Mouse (Mus musculus) right cerebral cortex, postnatal 25 days (tissue): ENCODE measurements at regions not wholly inside any gene's neighbourhood (a gene's known extent, or its start where the extent isn't known, plus 50 kb on each side); places are given as distances from the start of the nearest gene placed in this dataset.

Experiments used
- DNase-seq: peaks from one replicate; pipeline ENCODE4 v3.0.0; 2022

GRCm38 (mm10) chr6:117332641-117333040, 164.3 kb downstream of the Cxcl12 start:
- no peak for DNase-seq

GRCm38 (mm10) chr6:117342123-117342522, 173.8 kb downstream of the Cxcl12 start:
- no peak for DNase-seq

DNA sequence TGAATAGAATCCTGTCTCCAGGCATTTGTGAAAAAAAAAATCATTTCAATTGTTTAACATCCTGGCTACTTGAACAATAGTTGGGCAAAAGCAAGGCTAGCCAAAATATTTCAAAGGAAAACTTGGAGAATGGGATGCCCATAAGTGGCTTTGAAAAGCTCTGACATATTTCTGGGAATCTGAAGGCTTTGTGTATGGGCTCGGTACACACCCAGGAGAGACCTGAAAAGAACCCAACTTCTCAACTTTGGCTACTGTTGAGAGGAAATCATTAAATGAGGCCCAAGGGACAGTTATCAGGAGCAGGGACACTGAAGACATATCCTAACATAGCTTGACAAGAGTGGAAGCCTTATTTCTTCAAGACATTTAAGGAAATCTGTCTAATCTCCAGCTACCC, 179.0 kb downstream of the Cxcl12 start:
- no peak for DNase-seq

DNA sequence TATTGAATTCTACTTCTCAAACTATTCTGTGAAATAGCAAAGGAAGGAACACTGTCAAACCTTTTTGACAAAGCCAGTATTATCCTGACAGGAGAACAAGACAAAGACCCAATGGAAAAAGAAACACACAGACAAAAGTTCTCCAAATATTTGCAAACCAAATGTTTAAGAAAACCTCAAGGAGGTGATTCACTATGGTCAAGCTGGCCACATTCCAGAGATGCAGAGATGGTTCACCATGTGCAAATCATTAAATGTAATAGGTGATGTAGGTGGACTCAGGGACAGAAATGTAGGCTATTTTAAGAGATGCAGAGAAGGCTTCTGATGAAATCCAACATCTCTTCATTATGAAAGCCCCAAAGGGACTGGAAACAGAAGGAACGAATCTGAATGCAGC, 183.5 kb downstream of the Cxcl12 start:
- no peak for DNase-seq

- DNase-seq = no peak
These were observed 184.8 kb downstream of the Cxcl12 start for GRCm38 (mm10) chr6:117353091-117353490.

DNA sequence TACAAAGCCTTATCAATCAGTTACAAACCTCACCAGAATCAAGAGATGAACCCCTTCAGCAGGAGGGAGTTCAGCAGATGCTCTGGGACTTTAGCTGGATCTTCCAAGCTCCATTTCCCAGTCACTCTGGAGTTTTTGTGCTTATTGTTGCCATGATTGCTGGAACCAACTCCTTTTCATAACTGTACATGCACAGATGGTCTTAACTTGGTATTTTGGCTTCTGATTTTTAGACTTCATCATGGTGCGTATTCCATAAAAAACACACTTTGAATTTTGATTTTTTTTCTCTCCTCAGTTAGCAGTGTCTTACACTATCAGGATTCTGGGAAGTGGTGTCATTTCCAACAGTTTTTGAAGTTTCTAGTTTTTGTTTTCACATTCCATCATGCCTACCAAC, 187.8 kb downstream of the Cxcl12 start:
- no peak for DNase-seq

DNA sequence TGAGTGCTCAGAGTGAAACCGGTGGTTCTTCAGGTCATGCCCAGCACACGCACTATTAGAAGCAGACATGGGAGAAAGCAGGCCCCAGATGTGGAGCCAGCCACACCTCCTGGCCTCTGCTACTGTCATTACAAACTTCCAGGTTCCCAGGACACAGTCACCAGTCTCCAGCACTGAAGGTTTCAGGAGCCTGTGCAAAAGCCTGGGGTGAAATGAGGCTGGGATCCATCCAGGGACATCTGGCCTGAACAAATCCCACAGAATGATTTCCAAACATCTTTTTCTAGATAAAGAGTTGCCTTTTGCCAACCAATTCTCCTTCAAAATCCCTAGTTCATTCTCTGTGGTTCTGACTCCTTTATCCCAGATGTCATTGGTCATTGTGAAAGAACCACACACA, 191.1 kb downstream of the Cxcl12 start:
- DNase-seq = no peak

DNA sequence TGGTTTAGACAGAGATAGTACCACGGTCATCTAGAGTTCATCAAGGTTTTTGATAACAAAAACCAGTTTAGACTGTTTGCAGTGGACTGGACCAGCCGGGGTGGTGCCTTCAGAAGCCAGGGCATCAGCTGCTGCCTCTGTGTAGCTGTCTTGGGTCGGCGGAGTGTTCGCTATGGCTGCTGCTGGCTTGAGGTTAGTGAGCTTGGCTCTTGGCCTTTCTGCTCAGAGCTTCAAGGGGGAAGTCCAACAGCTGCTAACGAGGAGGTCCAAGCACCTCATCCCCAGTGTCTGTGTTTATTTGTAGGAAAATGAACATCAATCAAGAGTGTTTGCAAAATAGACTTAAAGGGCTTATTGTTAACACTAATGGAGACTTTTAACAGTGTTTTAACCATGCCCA, 198.2 kb downstream of the Cxcl12 start:
- no peak for DNase-seq

DNA sequence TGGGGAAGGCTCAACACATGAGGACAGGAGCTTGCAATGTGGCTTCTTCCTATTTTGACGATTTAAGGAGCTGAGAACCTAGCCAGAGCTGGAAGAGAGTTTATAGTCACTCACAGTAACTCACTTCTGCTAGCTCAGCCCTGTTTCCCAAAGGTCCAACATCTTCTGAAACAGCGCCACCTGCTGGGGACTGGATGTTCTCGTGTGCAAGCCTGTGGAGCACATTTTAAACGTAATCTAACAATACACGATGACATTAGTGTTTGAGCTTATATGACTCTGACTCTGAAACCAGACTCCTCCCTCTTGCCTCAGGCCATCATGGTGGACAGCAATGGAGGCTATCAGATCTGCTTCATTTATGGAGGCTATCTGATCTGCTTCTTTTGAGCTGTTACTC, 207.7 kb downstream of the Cxcl12 start:
- DNase-seq = no peak

- no peak for DNase-seq
These were observed 211.6 kb downstream of the Cxcl12 start for GRCm38 (mm10) chr6:117379904-117380303.

- DNase-seq = no peak
These were observed 222.0 kb downstream of the Cxcl12 start for GRCm38 (mm10) chr6:117390233-117390848.

GRCm38 (mm10) chr6:117393480-117393879, 225.1 kb downstream of the Cxcl12 start:
- no peak for DNase-seq

DNA sequence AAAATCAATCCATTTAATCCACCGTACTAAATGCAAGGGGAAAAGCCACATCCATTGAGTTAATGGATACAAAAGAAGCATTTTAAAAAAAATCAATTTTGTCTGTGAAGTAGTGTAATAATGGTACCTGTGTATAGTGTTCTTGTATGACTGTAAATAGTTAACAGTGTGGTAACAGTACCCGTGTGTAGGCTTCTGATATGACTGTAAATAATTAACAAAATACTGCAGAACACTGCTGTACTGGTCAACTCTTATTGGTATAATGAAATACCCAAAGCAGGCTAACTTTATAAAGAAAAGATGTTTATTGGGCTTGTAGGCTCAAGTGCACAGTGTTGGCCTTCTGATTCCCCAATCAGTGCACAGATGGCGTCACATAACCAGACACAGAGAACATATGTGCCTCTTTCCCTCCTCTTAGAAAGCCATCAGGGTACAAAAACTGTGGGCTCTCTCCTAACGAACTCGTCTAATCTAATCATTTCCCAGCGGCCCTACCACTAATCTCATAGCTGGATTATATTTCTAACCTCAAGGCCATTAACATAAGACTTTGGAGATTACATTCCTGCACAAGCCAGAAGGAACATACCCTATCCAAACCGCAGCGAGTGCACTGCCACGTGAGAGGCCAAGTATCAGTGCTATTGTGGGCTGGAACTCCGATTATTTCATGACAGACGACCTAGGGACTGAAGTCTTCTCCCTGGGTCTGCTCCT, 237.4 kb downstream of the Cxcl12 start:
- DNase-seq = no peak

DNA sequence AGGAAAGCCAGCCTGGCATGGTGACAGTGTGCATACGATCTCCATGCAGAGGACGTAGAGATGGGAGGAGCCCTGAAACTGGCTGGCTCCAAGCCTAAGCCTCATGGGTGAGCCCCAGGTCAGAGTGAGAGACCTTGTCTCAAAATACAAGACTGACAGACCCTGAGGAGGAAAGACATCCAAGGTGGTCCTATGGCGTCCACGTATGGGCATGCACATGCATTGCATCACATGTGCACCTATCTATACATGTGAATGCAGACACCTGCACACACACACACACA, 237.9 kb downstream of the Cxcl12 start:
- DNase-seq = no peak

- DNase-seq = no peak
These were observed 238.4 kb downstream of the Cxcl12 start for GRCm38 (mm10) chr6:117406757-117407156.

DNA sequence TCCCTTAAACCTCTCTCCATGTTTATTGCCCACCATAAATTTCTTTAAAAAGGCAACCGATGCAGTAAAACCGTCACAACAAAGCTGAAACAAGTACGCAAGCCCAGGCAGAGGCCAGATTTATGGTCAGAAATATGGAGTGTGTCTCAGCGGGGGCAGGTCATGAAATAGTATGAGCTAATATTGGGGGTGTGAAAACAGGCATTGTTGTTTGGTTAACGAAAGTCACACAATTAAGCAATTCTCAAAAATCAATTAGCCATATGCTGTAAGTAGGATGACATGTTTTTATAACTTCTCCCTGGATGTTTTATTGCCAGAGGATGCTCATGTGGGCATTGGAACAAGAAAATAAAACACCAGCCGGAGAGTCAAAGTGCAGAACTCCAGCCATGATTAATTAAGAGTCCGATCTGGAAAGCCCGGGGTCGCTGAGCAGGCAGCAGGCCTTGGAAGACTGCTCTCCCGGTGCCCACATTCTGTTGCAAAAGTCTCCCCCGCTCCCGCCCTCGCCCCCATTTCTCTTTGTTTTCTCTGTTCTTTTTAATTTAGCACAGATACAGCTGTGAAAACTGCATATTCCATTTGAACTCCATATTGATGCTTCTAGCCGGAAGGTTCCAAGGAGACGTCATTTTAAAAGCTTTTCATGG, 239.0 kb downstream of the Cxcl12 start:
- no peak for DNase-seq

GRCm38 (mm10) chr6:117407953-117408352, 239.6 kb downstream of the Cxcl12 start:
- no peak for DNase-seq

GRCm38 (mm10) chr6:117408971-117409783, 240.8 kb downstream of the Cxcl12 start:
- DNase-seq = no peak

DNA sequence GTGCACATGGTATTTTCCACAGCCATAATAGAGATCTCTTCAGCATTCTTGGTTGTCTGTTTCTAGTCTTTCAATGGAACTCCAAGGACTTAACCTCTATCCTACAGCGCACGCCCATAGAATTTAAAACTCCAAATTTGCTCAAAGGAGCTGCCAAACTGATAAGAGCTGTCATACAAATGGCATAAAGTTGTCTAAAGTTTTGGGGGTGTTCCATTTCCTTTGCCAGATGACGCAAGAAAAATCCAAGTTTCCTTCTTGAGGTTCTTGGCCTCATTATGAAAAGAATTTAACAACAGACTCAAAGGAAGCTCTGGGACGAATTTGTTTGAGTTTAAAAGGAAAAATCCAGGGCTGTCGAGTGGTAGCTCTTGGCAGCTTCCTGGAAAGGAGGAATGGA, 246.6 kb downstream of the Cxcl12 start:
- DNase-seq = no peak

DNA sequence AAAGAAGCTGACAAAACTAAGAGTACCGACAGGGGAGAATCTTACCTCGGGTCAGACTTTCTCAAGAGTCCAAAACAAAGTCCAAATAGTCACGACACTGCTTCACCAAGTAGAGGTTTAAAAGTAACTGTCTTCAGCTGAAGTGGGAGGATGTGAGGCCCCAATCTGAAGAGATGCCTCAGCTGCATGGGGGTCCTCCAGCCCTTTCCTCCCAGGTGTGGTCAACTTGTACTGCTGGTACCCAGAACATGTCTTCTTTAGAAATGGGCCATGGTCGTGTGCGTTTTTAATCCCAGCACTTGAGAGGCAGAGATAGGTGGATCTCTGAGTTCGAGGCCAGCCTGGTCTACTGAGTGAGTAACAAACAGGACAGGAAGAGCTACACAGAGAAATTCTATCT, 247.6 kb downstream of the Cxcl12 start:
- DNase-seq = no peak

DNA sequence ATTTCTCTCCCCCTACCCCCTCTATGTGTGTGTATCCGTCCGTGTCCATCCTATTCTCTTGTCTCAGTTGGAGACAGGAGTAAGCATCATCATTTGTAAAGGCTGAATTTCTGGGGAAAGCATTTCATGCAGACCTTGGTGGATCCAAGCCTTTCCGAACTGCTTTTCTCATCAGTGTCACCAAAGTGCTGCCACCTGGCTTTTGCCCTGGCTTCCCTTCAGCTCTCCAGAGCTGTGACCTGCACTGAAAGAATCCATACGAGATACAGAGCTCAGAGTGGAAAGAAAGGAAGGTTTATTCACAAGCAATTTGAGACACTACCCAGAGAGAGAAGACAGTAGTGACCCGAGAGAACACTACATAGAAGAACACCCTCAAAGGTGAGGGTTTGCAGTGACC, 248.1 kb downstream of the Cxcl12 start:
- DNase-seq = no peak

GRCm38 (mm10) chr6:117422846-117423573, 254.7 kb downstream of the Cxcl12 start:
- DNase-seq = no peak

DNA sequence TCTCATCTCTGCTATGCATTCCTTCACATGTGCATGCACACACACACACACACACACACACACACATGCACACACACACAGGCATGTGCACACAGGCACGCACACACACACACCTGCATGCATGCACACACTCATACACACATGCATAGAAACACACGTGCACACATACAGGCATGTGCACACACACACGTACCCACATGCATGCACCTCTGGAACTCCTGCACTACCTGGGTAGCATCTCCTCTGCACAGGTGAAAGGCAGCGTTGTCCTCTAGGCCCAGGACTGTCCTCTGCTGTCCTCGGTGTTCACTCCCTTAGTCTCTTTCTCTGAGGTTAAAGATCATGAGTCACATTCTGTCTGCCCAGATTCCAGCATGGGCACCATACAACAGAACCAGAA, 258.0 kb downstream of the Cxcl12 start:
- DNase-seq = no peak
